Mouse (Mus musculus): Measurements from ENCODE around the gene Spata32.

Spata32 gene

GRCm38 (mm10) chr11:103174411-103174832 is 43.8 kb downstream of the Spata32 start:
- DNase-seq (ENCODE audit: low read depth, low spot score) = no peak

- DNase-seq (ENCODE audit: low read depth, low spot score) = peak; percentile 73
Measured at GRCm38 (mm10) chr11:103173771-103174344, 44.4 kb downstream of the Spata32 start.

GRCm38 (mm10) chr11:103173041-103173770 is 45.0 kb downstream of the Spata32 start:
- DNase-seq (ENCODE audit: low read depth, low spot score) = no peak

GRCm38 (mm10) chr11:103172392-103173040 is 45.7 kb downstream of the Spata32 start:
- DNase-seq (ENCODE audit: low read depth, low spot score) = no peak

GRCm38 (mm10) chr11:103171703-103172391 is 46.4 kb downstream of the Spata32 start:
- no peak for DNase-seq (ENCODE audit: low read depth, low spot score)

GRCm38 (mm10) chr11:103171286-103171620 is 47.0 kb downstream of the Spata32 start:
- DNase-seq (ENCODE audit: low read depth, low spot score) = no peak

GRCm38 (mm10) chr11:103170494-103171285 is 47.5 kb downstream of the Spata32 start, which contains the start of gene Fmnl1:
Gene Fmnl1, plus strand, starts transcription at chr11:103171107.
- DNase-seq (ENCODE audit: low read depth, low spot score) = peak; percentile 49

GRCm38 (mm10) chr11:103170111-103170493 is 48.1 kb downstream of the Spata32 start:
- no peak for DNase-seq (ENCODE audit: low read depth, low spot score)

- no peak for DNase-seq (ENCODE audit: low read depth, low spot score)
Measured at GRCm38 (mm10) chr11:103169664-103170063, 48.6 kb downstream of the Spata32 start.

GRCm38 (mm10) chr11:103168690-103169390 is 49.4 kb downstream of the Spata32 start:
- peak; percentile 89 for DNase-seq (ENCODE audit: low read depth, low spot score)

- no peak for DNase-seq (ENCODE audit: low read depth, low spot score)
Measured at GRCm38 (mm10) chr11:103164391-103164790, 53.8 kb downstream of the Spata32 start.

- no peak for DNase-seq (ENCODE audit: low read depth, low spot score)
Measured at GRCm38 (mm10) chr11:103162132-103162531, 56.1 kb downstream of the Spata32 start.

- no peak for DNase-seq (ENCODE audit: low read depth, low spot score)
Measured at GRCm38 (mm10) chr11:103161449-103161848, 56.8 kb downstream of the Spata32 start.

- no peak for DNase-seq (ENCODE audit: low read depth, low spot score)
Measured at GRCm38 (mm10) chr11:103160738-103161137, 57.5 kb downstream of the Spata32 start.

GRCm38 (mm10) chr11:103158621-103159478 is 59.4 kb downstream of the Spata32 start:
- DNase-seq (ENCODE audit: low read depth, low spot score) = peak; percentile 96
